Mouse (Mus musculus) liver, postnatal 0 days (tissue): ENCODE measurements at regions not wholly inside any gene's neighbourhood (a gene's known extent, or its start where the extent isn't known, plus 50 kb on each side); places are given as distances from the start of the nearest gene placed in this dataset.

Source experiments
- CTCF ChIP-seq: sonication (generic); IDR thresholded peaks from 2 replicates; pipeline ENCODE4 v1.5.1; 2016; ENCODE audit warnings: antibody characterized with exemption, low read depth
- EP300 ChIP-seq: IDR thresholded peaks from 2 replicates; pipeline ENCODE4 v1.6.1; 2016; ENCODE audit warnings: antibody characterized with exemption, low read depth, mild to moderate bottlenecking

DNA sequence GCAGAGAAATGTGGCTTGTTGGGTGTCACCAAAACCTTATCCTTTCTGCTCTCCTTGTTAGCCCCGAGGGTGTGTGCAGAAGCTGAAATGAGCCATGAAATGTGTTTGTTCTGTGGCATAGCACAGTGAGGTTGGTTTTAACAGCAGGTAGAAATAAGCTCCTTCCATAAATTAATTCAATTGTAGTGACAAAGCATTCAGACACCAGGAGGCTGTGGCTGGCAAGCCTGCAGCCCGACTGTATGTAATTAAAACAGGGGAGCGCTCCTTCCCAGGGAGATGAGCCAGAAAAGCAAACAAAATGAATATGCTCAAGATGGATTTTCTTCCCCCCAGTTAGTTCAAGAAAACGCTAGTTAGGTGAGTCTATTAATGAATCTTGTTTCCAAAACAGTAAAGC lies 341.1 kb upstream of the Trpc7 start:
- TF ChIP-seq CTCF (no peak), EP300 (no peak)
